Mouse (Mus musculus) forebrain, embryonic 12.5 days (tissue): ENCODE results near the gene Serpine1. TPM values are rescaled to one million over a fixed set of nuclear protein-coding genes. Genes with fewer than 3 reads are reported as not detected.

Experiments
- ATAC-seq: fragments of 200-750 bp; cut with Nextera tagmentation; 2 replicates; pipeline ENCODE4 v1.8.0; 2017; ENCODE audit warnings: moderate TSS enrichment; ENCODE audit not compliant: low FRiP score
- H3K27ac ChIP-seq: fragments of 300-500 bp; sonication (generic); 2 replicates; pipeline ENCODE4 v1.5.1; 2016; ENCODE audit warnings: mild to moderate bottlenecking
- H3K27me3 ChIP-seq: fragments of 300-500 bp; sonication (generic); 2 replicates; pipeline ENCODE4 v1.6.1; 2016; ENCODE audit warnings: mild to moderate bottlenecking
- H3K36me3 ChIP-seq: fragments of 300-500 bp; sonication (generic); replicated peaks from 2 replicates; pipeline ENCODE4 v1.6.1; 2016; ENCODE audit warnings: mild to moderate bottlenecking
- H3K4me1 ChIP-seq: fragments of 300-500 bp; sonication (generic); 2 replicates; pipeline ENCODE4 v1.6.1; 2016
- H3K4me2 ChIP-seq: fragments of 300-500 bp; sonication (generic); 2 replicates; pipeline ENCODE4 v1.6.1; 2016; ENCODE audit warnings: mild to moderate bottlenecking, moderate library complexity
- H3K4me3 ChIP-seq: fragments of 300-500 bp; sonication (generic); replicated peaks from 2 replicates; pipeline ENCODE4 v1.5.1; 2016; ENCODE audit warnings: mild to moderate bottlenecking
- H3K9ac ChIP-seq: fragments of 300-500 bp; sonication (generic); 2 replicates; pipeline ENCODE4 v1.6.1; 2016; ENCODE audit warnings: mild to moderate bottlenecking
- H3K9me3 ChIP-seq: fragments of 300-500 bp; sonication (generic); 2 replicates; pipeline ENCODE4 v1.6.1; 2016
- WGBS: fragments of 180-500 bp; shearing (Covaris S2); methylation state at CpG from one replicate; pipeline ENCODE4 v1.1.7; 2016; 5-methylcytosine and 5-hydroxymethylcytosine counted together
- polyA plus RNA-seq: library from polyadenylated mRNA; unstranded; fragments of >200 nt; fragmentation: Nextera tagmentation; extraction: Ambion mirVana; gene quantifications from 2 replicates; pipeline ENCODE4 v1.2.1, GENCODE M21; 2016

Serpine1 gene
- polyA plus RNA-seq, 1 experiment from 2014 or later: 0.11 TPM

DNA sequence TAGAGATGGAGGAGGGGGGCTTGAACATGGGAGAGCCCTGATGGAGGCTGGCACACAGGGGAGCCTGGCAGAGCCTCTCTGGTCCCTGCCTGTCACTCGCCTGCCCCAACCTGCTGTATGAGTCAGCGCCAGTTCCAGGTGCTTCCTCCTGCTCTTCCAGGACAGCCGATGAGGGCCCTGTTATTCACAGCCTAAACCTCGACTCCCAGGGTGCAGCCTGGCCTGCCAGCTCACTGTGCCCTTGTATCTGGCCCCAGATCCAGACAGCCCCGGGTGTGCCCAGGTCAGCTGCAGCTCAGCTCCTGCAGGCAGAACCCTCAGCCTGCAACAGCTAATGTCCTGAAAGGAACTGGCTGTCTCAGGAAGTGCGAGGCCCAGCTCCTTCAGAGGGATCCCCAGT lies 19.5 kb upstream of the Serpine1 start:
- Histone ChIP-seq H3K4me3 (no peak overlapping the region), H3K4me1 (no peaks in the 10 kb centered on the region), H3K4me2 (no peak overlapping the region), H3K27ac (no peak overlapping the region), H3K36me3 (no peaks in the 10 kb centered on the region), H3K9ac (no peak overlapping the region), H3K27me3 (no peaks in the 10 kb centered on the region), H3K9me3 (no peaks in the 10 kb centered on the region)
- ATAC-seq: no peak
- WGBS: 62% methylated on average over 6 of the region's 6 CpGs

DNA sequence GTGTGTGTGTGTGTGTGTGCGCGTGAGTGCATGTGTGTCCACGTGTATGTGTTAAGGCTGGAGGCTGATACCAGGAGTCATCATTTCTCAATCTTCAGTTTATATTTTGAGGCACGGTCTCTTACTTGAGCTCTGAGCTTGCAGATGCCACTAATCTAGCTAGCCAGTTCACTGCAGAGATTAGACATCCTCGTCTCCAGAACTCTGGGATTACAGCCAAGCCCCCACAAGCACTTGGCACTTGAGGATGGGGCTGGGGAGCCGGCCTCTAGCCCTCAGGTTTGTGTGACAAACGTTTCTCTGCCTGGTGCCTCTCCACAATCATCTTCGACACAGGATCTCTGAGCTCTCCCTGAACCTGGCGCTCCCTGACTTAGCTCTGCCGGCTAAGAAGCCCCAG lies 18.8 kb upstream of the Serpine1 start:
- no peaks in the 10 kb centered on the region for H3K4me1 ChIP-seq
- H3K36me3 ChIP-seq: no peaks in the 10 kb centered on the region
- H3K4me3 ChIP-seq: no peak overlapping the region
- H3K9ac ChIP-seq: no peak overlapping the region
- WGBS: 80% methylated on average over 10 of the region's 10 CpGs
- no peak overlapping the region for H3K27ac ChIP-seq
- H3K27me3 ChIP-seq: no peaks in the 10 kb centered on the region
- ATAC-seq: no peak
- H3K4me2 ChIP-seq: no peak overlapping the region
- H3K9me3 ChIP-seq: no peaks in the 10 kb centered on the region

DNA sequence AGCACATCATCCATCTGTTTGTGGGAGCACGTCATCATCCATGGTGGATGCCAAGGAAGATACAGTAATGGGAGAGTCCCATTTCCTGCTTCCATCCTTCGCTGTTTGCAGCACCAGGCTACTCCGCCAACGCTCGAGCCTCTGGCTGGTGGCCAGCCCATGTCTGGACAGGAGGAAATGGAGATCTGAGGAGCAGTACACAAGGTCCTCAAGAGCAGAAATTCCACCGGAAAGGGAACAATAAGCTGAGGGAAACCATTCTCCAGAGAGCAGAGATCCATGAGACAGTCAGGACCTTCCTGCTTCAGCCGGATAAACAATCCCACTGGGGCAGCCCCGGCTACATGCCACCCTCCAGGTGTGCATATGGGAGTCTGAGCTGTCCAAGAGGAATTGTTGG lies 15.3 kb upstream of the Serpine1 start:
- no peak overlapping the region for H3K4me2 ChIP-seq
- H3K9ac ChIP-seq: no peak overlapping the region
- H3K36me3 ChIP-seq: no peaks in the 10 kb centered on the region
- H3K27me3 ChIP-seq: no peaks in the 10 kb centered on the region
- 90% methylated on average over 8 of the region's 8 CpGs for WGBS
- ATAC-seq: no peak
- no peak overlapping the region for H3K4me3 ChIP-seq
- no peaks in the 10 kb centered on the region for H3K9me3 ChIP-seq
- H3K27ac ChIP-seq: no peak overlapping the region
- H3K4me1 ChIP-seq: no peaks in the 10 kb centered on the region

DNA sequence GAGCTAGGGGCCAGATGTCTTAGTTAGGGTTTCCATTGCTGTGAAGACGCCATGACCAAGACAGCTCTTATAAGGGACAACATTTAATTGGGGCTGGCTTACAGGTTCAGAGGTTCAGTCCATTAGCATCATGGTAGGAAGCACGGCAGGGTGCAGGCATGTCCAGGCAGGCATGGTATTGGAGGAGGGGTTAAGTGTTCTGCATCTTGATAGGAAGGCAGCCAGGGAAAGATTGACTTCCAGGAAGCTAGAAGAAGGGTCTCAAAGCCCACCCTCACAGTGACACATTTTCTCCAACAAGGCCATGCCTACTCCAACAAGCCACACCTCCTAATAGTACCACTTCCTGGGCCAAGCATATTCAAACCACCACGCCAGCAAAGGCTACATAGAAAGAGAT lies 13.7 kb upstream of the Serpine1 start:
- no peak overlapping the region for H3K27ac ChIP-seq
- no peak overlapping the region for H3K4me3 ChIP-seq
- H3K27me3 ChIP-seq: no peaks in the 10 kb centered on the region
- 81% methylated on average over 3 of the region's 3 CpGs for WGBS
- no peak for ATAC-seq
- H3K4me2 ChIP-seq: no peak overlapping the region
- H3K4me1 ChIP-seq: no peaks in the 10 kb centered on the region
- no peaks in the 10 kb centered on the region for H3K36me3 ChIP-seq
- H3K9ac ChIP-seq: no peak overlapping the region
- no peaks in the 10 kb centered on the region for H3K9me3 ChIP-seq

DNA sequence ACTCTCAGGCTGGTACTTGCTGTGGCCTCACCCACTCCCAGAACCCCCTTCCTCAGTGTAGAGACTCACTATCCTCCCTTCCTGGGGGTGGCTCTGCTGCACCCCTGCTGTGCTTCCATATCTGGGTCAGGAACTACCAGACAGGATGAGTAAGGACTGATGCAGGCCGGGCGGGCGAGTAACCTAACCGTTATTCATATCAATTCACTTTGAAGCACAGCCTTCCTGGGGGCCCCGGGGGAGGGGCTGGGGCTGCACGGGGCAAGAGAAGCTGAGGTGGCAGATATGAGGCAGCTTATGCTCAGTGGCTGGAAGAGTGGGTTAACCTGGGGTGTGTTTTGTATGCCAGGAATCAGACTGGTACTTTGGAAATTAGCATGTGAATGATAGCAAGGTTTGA lies 13.0 kb upstream of the Serpine1 start:
- Histone ChIP-seq H3K4me3 (no peak overlapping the region), H3K27ac (no peak overlapping the region), H3K9me3 (no peaks in the 10 kb centered on the region), H3K36me3 (no peaks in the 10 kb centered on the region), H3K4me2 (no peak overlapping the region), H3K4me1 (no peaks in the 10 kb centered on the region), H3K27me3 (no peaks in the 10 kb centered on the region), H3K9ac (no peak overlapping the region)
- no peak for ATAC-seq
- WGBS: 88% methylated on average over 6 of the region's 6 CpGs

DNA sequence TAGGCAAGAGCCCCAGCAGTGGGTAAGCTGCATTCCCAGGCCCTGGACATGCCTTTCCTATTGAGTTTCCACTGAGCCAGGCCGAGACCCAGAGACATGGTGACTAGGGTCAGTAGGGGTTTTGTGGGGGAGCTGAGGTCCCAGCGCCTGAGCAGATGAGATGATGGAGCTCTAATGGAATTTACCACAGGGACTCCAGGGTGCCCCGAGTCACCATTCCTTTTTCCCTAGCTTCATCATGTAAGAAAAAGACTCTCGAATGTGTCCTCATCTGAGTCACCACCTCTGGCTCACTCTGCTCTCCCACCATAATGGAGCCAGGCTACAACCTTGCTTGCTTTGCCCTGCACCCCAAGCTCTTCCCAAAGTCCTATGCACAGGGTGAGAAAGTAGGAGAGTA lies 11.0 kb upstream of the Serpine1 start:
- no peak overlapping the region for H3K4me2 ChIP-seq
- H3K27me3 ChIP-seq: no peaks in the 10 kb centered on the region
- 76% methylated on average over 4 of the region's 4 CpGs for WGBS
- no peaks in the 10 kb centered on the region for H3K9me3 ChIP-seq
- no peak overlapping the region for H3K4me3 ChIP-seq
- no peaks in the 10 kb centered on the region for H3K4me1 ChIP-seq
- no peak overlapping the region for H3K27ac ChIP-seq
- no peak overlapping the region for H3K9ac ChIP-seq
- no peak for ATAC-seq
- no peaks in the 10 kb centered on the region for H3K36me3 ChIP-seq

DNA sequence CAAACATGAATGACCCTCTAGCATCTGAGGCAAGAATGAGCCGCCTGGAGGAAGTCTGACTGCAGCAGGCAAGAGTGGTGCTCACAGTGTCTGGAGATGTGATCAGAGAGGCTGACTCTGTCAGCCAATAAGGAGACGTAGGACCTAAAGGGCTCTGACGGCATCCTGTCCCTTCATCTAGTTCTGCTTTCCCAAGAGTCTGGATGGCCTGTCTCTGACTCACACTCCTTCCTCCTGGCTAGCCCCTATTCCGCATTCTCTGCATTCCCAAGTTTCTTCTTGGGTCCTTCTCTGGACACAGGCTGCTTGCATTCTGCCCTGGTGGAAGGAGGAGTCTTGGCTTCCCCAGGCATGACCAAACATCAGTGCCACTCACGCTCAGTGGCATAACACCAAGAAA lies 7.8 kb upstream of the Serpine1 start:
- 74% methylated on average over 5 of the region's 5 CpGs for WGBS
- Histone ChIP-seq H3K36me3 (no peaks in the 10 kb centered on the region), H3K4me1 (no peaks in the 10 kb centered on the region), H3K4me2 (no peak overlapping the region), H3K27me3 (no peaks in the 10 kb centered on the region), H3K27ac (no peak overlapping the region), H3K9me3 (no peaks in the 10 kb centered on the region), H3K4me3 (no peak overlapping the region), H3K9ac (no peak overlapping the region)
- ATAC-seq: no peak

DNA sequence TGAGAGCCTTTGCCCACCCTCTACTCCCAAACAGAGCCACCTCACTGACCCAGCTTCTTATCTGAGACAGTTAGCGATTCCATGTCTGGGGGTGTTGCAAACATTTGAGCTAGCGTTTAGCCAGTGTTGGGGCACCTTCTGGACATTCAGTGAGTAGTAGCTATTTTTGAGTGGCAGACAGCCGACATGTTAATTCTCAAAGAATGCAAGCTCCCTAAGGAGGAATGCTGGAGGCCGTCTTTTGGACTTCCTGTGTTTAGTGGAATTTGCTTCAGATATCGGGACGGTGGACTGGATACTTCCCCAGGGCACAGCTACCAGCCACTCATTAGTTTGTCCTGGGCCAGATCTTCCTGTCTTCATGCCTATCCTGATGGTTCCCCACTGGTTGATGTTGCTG lies 6.5 kb upstream of the Serpine1 start:
- Histone ChIP-seq H3K4me1 (peaks cover 3% of the 10 kb centered on the region), H3K4me2 (no peak overlapping the region), H3K27me3 (no peaks in the 10 kb centered on the region), H3K9me3 (no peaks in the 10 kb centered on the region), H3K4me3 (no peak overlapping the region), H3K9ac (no peak overlapping the region), H3K27ac (no peak overlapping the region), H3K36me3 (no peaks in the 10 kb centered on the region)
- 74% methylated on average over 6 of the region's 6 CpGs for WGBS
- no peak for ATAC-seq

DNA sequence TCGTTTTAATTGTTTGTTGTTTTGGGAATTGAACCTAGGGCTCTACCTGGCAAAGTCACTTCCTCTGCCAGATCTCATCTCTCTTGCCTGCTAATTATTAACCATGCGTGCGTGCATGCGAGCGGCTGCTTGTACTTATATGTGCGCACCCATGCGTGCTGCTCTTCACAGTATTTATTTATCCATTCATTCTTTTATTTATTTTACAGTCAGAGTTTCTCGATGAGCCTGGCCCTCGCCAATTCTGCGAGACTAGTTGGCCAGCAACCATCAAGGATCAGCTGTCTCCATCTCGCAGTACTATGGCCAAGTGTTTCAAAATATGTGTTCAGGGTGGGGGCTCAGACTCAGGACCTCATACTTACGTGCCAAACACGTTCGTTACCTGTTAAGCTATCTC lies 6.0 kb upstream of the Serpine1 start:
- H3K36me3 ChIP-seq: no peaks in the 10 kb centered on the region
- WGBS: 93% methylated on average over 14 of the region's 14 CpGs
- H3K27ac ChIP-seq: no peak overlapping the region
- H3K9ac ChIP-seq: no peak overlapping the region
- no peaks in the 10 kb centered on the region for H3K9me3 ChIP-seq
- no peak overlapping the region for H3K4me2 ChIP-seq
- no peak overlapping the region for H3K4me3 ChIP-seq
- peaks cover 3% of the 10 kb centered on the region for H3K4me1 ChIP-seq
- no peak for ATAC-seq
- H3K27me3 ChIP-seq: no peaks in the 10 kb centered on the region

DNA sequence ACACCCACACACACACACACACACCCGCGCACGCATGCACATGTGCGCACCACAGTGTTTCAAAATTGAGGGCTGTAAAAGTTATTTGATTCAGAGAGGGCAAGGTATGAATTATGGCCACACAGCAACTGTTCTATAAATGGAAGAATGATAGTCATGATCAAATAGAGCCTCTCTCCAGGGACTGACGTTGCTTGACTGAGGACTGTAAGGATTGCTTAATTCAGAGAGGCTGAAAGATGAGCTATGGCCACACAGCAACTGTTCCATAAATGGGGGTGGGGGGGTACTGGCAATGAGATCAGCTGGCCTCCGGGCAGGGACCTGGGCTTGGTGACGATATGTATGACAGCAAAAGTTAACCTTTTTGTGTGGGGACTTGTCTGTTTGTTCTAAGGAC lies 5.1 kb upstream of the Serpine1 start:
- 89% methylated on average over 7 of the region's 7 CpGs for WGBS
- no peak for ATAC-seq
- no peak overlapping the region for H3K4me3 ChIP-seq
- no peaks in the 10 kb centered on the region for H3K9me3 ChIP-seq
- H3K9ac ChIP-seq: no peak overlapping the region
- no peak overlapping the region for H3K4me2 ChIP-seq
- peaks cover 6% of the 10 kb centered on the region for H3K4me1 ChIP-seq
- H3K36me3 ChIP-seq: no peaks in the 10 kb centered on the region
- H3K27ac ChIP-seq: no peak overlapping the region
- H3K27me3 ChIP-seq: 0 out of 2 replicates have a peak, but pooled peaks cover 6% of the 10 kb centered on the region

DNA sequence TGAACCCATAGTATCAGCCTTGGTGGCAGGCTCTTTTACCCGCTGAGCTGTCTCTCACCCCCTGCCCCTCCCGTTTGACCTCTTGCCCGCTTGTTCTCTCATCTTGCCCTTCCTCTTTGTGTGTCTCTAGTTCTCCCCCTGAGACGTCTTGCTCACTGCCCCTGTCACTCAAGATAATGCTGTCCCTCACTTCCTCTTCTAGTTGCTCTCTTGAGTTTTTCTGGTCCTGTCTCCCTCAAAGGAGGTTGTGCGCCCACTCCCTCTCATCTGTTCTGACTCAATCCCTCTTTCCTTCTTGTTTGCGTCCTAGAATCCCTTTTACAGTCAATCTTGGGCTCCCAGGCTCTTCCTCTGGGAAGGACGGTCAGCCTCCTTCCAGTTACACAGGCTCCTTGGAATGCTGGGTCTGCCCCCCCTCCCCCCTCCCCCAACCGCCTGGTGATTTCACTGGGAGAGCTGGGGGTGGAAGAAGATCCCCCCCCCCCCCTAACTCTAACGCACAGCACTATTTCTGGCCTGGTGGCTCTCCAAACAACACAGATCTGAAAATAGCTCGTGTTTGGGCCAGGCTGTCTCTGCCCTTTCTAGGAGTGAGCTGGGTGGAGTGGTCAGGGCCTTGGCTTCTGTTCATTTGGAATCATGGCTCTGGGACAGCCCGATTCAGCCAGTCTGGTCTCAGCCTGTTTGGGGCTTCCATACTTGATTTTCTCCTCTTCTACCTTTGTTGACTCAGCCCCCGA lies 4.3 kb upstream of the Serpine1 start:
- H3K4me2 ChIP-seq: no peak overlapping the region
- peaks cover 6% of the 10 kb centered on the region for H3K4me1 ChIP-seq
- H3K9me3 ChIP-seq: no peaks in the 10 kb centered on the region
- H3K9ac ChIP-seq: no peak overlapping the region
- no peak for ATAC-seq
- no peak overlapping the region for H3K27ac ChIP-seq
- 53% methylated on average over 11 of the region's 12 CpGs for WGBS
- H3K4me3 ChIP-seq: no peak overlapping the region
- H3K27me3 ChIP-seq: 0 out of 2 replicates have a peak, but pooled peaks cover 7% of the 10 kb centered on the region
- H3K36me3 ChIP-seq: no peaks in the 10 kb centered on the region

DNA sequence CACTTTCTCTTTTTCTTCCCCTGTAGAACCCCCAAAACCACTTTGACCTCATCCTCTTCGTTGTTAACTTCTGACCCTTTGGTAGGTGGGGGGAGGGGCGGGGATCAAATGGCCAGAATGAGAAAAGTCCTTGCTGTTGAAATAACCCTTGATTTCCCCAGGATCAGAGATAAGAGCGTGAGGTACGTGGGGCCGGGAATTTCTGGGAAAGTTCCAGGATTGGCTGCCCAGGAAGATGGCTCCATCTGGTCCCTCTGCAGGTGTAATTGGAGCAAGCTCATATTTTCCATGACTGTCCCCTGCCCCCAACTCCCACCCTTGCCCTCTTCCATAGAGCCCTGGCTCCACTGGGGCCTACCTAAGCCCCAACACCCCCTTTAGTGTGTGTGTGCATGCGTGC lies 3.7 kb upstream of the Serpine1 start:
- H3K27ac ChIP-seq: no peak overlapping the region
- no peak overlapping the region for H3K4me3 ChIP-seq
- H3K4me1 ChIP-seq: peaks cover 6% of the 10 kb centered on the region
- no peak overlapping the region for H3K9ac ChIP-seq
- ATAC-seq: no peak
- 84% methylated on average over 6 of the region's 6 CpGs for WGBS
- no peaks in the 10 kb centered on the region for H3K36me3 ChIP-seq
- H3K27me3 ChIP-seq: peaks cover 7% of the 10 kb centered on the region; the same call in 1 of the 2 replicates
- H3K4me2 ChIP-seq: no peak overlapping the region
- no peaks in the 10 kb centered on the region for H3K9me3 ChIP-seq

DNA sequence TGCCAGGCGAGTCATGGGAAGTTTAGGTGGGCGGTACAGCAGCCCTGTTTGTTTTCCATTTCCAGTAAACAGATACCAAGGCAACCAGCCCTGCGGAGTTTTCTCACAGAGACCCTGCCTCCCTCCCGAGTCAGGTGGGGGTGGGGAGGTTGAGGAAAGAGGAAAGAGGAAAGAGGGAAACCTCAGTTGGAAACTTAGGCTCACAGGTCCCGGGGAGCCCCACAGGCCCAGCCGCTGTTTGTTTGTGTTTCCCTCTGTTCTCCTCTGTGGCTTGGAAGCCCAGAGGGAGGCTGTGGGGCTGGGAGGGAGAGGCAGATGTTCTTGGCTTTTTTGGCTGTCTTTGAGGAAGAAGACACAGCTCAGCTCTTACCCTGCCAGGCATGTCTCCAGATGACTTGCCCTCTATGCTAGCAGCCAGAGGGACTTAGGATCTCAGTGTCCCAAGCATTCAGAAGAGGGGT lies 2.2 kb upstream of the Serpine1 start:
- Histone ChIP-seq H3K4me2 (no peak overlapping the region), H3K4me1 (peaks cover 6% of the 10 kb centered on the region), H3K9ac (no peak overlapping the region), H3K9me3 (no peaks in the 10 kb centered on the region), H3K36me3 (no peaks in the 10 kb centered on the region), H3K27me3 (peaks cover 7% of the 10 kb centered on the region; the same call in 1 of the 2 replicates), H3K27ac (no peak overlapping the region), H3K4me3 (no peak overlapping the region)
- 34% methylated on average over 6 of the region's 6 CpGs for WGBS
- no peak for ATAC-seq
